Mouse (Mus musculus) heart, embryonic 11.5 days (tissue): Measurements from ENCODE around the gene Ttll6. TPM values are rescaled to one million over a fixed set of nuclear protein-coding genes. Genes with fewer than 3 reads are reported as not detected.
"Not testable (repeated sequence)": the region's sequence is repeated elsewhere in the genome, so short reads cannot be mapped to it uniquely, and the experiment has no call there.

Source experiments
- ATAC-seq: fragments of 200-750 bp; cut with Nextera tagmentation; replicated peaks from 2 replicates; pipeline ENCODE4 v1.8.0; 2017; ENCODE audit warnings: moderate library complexity; ENCODE audit not compliant: insufficient number of reproducible peaks, low FRiP score, low TSS enrichment
- H3K27ac ChIP-seq: fragments of 300-500 bp; sonication (generic); 2 replicates; pipeline ENCODE4 v1.5.1; 2014; ENCODE audit warnings: mild to moderate bottlenecking, low read depth, low read length
- H3K27me3 ChIP-seq: fragments of 300-500 bp; sonication (generic); 2 replicates; pipeline ENCODE4 v1.6.1; 2014; ENCODE audit warnings: mild to moderate bottlenecking, low read length, mixed read lengths; ENCODE audit not compliant: control insufficient read depth, insufficient read depth
- H3K36me3 ChIP-seq: fragments of 300-500 bp; sonication (generic); 2 replicates; pipeline ENCODE4 v1.6.1; 2014; ENCODE audit warnings: mild to moderate bottlenecking, low read length, moderate library complexity, mixed read lengths; ENCODE audit not compliant: control insufficient read depth, insufficient read depth
- H3K4me1 ChIP-seq: fragments of 300-500 bp; sonication (generic); 2 replicates; pipeline ENCODE4 v1.6.1; 2014; ENCODE audit warnings: low read length; ENCODE audit not compliant: control insufficient read depth, insufficient read depth
- H3K4me2 ChIP-seq: fragments of 300-500 bp; sonication (generic); 2 replicates; pipeline ENCODE4 v1.6.1; 2014; ENCODE audit warnings: mild to moderate bottlenecking, moderate library complexity
- H3K4me3 ChIP-seq: fragments of 300-500 bp; sonication (generic); 2 replicates; pipeline ENCODE4 v1.5.1; 2014; ENCODE audit warnings: low read depth, low read length
- H3K9ac ChIP-seq: fragments of 300-500 bp; sonication (generic); 2 replicates; pipeline ENCODE4 v1.6.1; 2014; ENCODE audit warnings: mild to moderate bottlenecking, low read depth, low read length, moderate library complexity
- H3K9me3 ChIP-seq: fragments of 300-500 bp; sonication (generic); replicated peaks from 2 replicates; pipeline ENCODE4 v1.6.1; 2016; ENCODE audit warnings: low read length; ENCODE audit not compliant: control insufficient read depth
- WGBS: fragments of 180-500 bp; shearing (Covaris S2); extraction: QIAGEN DNeasy Blood & Tissue Kit; methylation state at CpG from one replicate; pipeline ENCODE4 v1.1.7; 2014; ENCODE audit not compliant: insufficient replicate concordance; 5-methylcytosine and 5-hydroxymethylcytosine counted together
- polyA plus RNA-seq: library from polyadenylated mRNA; unstranded; fragments of >200 nt; fragmentation: Nextera tagmentation; extraction: Ambion mirVana; gene quantifications from 2 replicates; pipeline ENCODE4 v1.2.1, GENCODE M21; 2014

The Ttll6 gene
- polyA plus RNA-seq, 1 experiment from 2014 or later: not detected

GRCm38 (mm10) chr11:96115416-96115815, 18.2 kb upstream of the Ttll6 start:
- 80% methylated on average over 6 of the region's 6 CpGs for WGBS
- Histone ChIP-seq H3K36me3 (no peaks in the 10 kb centered on the region), H3K4me1 (no peaks in the 10 kb centered on the region), H3K27ac (no peak overlapping the region), H3K4me2 (no peak overlapping the region), H3K9ac (no peak overlapping the region), H3K4me3 (no peak overlapping the region), H3K9me3 (no peaks in the 10 kb centered on the region), H3K27me3 (peaks cover under 1% of the 10 kb centered on the region)
- ATAC-seq: no peak

- WGBS: 82% methylated on average over 3 of the region's 3 CpGs
- H3K4me3 ChIP-seq: no peak overlapping the region
- no peak overlapping the region for H3K27ac ChIP-seq
- H3K4me2 ChIP-seq: no peak overlapping the region
- H3K27me3 ChIP-seq: peaks cover 2% of the 10 kb centered on the region
- no peak for ATAC-seq
- H3K36me3 ChIP-seq: no peaks in the 10 kb centered on the region
- H3K4me1 ChIP-seq: no peaks in the 10 kb centered on the region
- no peak overlapping the region for H3K9ac ChIP-seq
- H3K9me3 ChIP-seq: no peaks in the 10 kb centered on the region
These were observed 17.5 kb upstream of the Ttll6 start for GRCm38 (mm10) chr11:96116116-96116515.

GRCm38 (mm10) chr11:96116925-96117324, 16.7 kb upstream of the Ttll6 start:
- H3K4me1 ChIP-seq, H3K4me3 ChIP-seq, ATAC-seq, H3K9ac ChIP-seq, H3K27ac ChIP-seq, H3K4me2 ChIP-seq, H3K36me3 ChIP-seq, H3K9me3 ChIP-seq: not testable (repeated sequence)
- 76% methylated on average over 3 of the region's 3 CpGs for WGBS
- peaks cover 10% of the 10 kb centered on the region for H3K27me3 ChIP-seq

GRCm38 (mm10) chr11:96119401-96119800, 14.2 kb upstream of the Ttll6 start:
- Histone ChIP-seq H3K27me3 (peaks cover 30% of the 10 kb centered on the region), H3K9ac (no peak overlapping the region), H3K9me3 (no peaks in the 10 kb centered on the region), H3K36me3 (no peaks in the 10 kb centered on the region), H3K4me3 (no peak overlapping the region), H3K27ac (no peak overlapping the region), H3K4me2 (no peak overlapping the region), H3K4me1 (no peaks in the 10 kb centered on the region)
- no peak for ATAC-seq
- WGBS: 55% methylated on average over 3 of the region's 3 CpGs

- not testable (repeated sequence) for H3K27ac ChIP-seq, H3K9me3 ChIP-seq, H3K4me3 ChIP-seq, ATAC-seq, H3K36me3 ChIP-seq, H3K9ac ChIP-seq, H3K4me1 ChIP-seq, H3K4me2 ChIP-seq
- WGBS: 78% methylated on average over 3 of the region's 4 CpGs
- H3K27me3 ChIP-seq: peaks cover 50% of the 10 kb centered on the region
These were observed 10.8 kb upstream of the Ttll6 start for GRCm38 (mm10) chr11:96122806-96123205.

GRCm38 (mm10) chr11:96124052-96124914, 9.3 kb upstream of the Ttll6 start:
- H3K27me3 ChIP-seq: peaks cover 50% of the 10 kb centered on the region
- H3K4me2 ChIP-seq: peak overlapping the region; percentile 82
- H3K9me3 ChIP-seq: no peaks in the 10 kb centered on the region
- no peak overlapping the region for H3K27ac ChIP-seq
- 3% methylated on average over 45 of the region's 45 CpGs for WGBS
- peak overlapping the region; percentile 47 for H3K4me3 ChIP-seq
- H3K36me3 ChIP-seq: no peaks in the 10 kb centered on the region
- ATAC-seq: 0 out of 2 replicates have a peak, but pooled peaks have one; percentile 31
- no peaks in the 10 kb centered on the region for H3K4me1 ChIP-seq
- 0 out of 2 replicates have a peak overlapping the region, but pooled peaks have one; percentile 22 for H3K9ac ChIP-seq

GRCm38 (mm10) chr11:96130606-96131005, 3.0 kb upstream of the Ttll6 start:
- Histone ChIP-seq H3K4me2 (no peak overlapping the region), H3K9ac (no peak overlapping the region), H3K9me3 (no peaks in the 10 kb centered on the region), H3K36me3 (no peaks in the 10 kb centered on the region), H3K4me3 (no peak overlapping the region), H3K27ac (no peak overlapping the region), H3K27me3 (peaks cover 28% of the 10 kb centered on the region), H3K4me1 (no peaks in the 10 kb centered on the region)
- WGBS: 52% methylated on average over 10 of the region's 10 CpGs
- ATAC-seq: no peak

GRCm38 (mm10) chr11:96135847-96136246, 2.3 kb downstream of the Ttll6 start:
- ATAC-seq: no peak
- no peaks in the 10 kb centered on the region for H3K4me1 ChIP-seq
- no peak overlapping the region for H3K4me3 ChIP-seq
- H3K36me3 ChIP-seq: no peaks in the 10 kb centered on the region
- H3K27ac ChIP-seq: no peak overlapping the region
- H3K9ac ChIP-seq: no peak overlapping the region
- no peaks in the 10 kb centered on the region for H3K9me3 ChIP-seq
- H3K4me2 ChIP-seq: no peak overlapping the region
- WGBS: 70% methylated on average over 8 of the region's 8 CpGs
- H3K27me3 ChIP-seq: peaks cover 23% of the 10 kb centered on the region

- 16% methylated on average over 4 of the region's 4 CpGs for WGBS
- H3K4me1 ChIP-seq: no peaks in the 10 kb centered on the region
- H3K9me3 ChIP-seq: no peaks in the 10 kb centered on the region
- H3K36me3 ChIP-seq: no peaks in the 10 kb centered on the region
- no peak overlapping the region for H3K4me3 ChIP-seq
- ATAC-seq: no peak
- H3K9ac ChIP-seq: no peak overlapping the region
- peaks cover 26% of the 10 kb centered on the region for H3K27me3 ChIP-seq
- H3K27ac ChIP-seq: no peak overlapping the region
- no peak overlapping the region for H3K4me2 ChIP-seq
These were observed 7.2 kb downstream of the Ttll6 start for GRCm38 (mm10) chr11:96140726-96141175.
